Comparison of ENCODE assay signal across 26 mouse cellular contexts in genomic region chrX:169909898-169910297, GRCm38 (mm10).
A peak's percentile ranks its signal among the peaks of the same experiment; 100 is the strongest.
DNase-seq lines count a peak whose midpoint lies in the region; ATAC-seq lines count a peak whose summit lies in the region.
"Had no signal": no experiment of that assay in that cellular context is flagged by ENCODE, and none has a peak within 500 bp of the region (broad histone marks: within the 10 kb centered on the region; RNA-seq: fewer than 3 reads in every experiment).

No protein-coding gene starts in this region.

- H3K4me3 ChIP-seq in midbrain, embryonic 11.5 days (ENCODE audit: low read depth, low read length), result no peak overlapping the region
- H3K4me3 ChIP-seq in midbrain, embryonic 15.5 days, result no peak overlapping the region
- no peak overlapping the region for H3K4me3 ChIP-seq in intestine, embryonic 16.5 days (ENCODE audit: low read length)
- no peak overlapping the region for H3K4me3 ChIP-seq in macrophage (ENCODE audit: inconsistent target)
- no peak overlapping the region for H3K4me3 ChIP-seq in heart, embryonic 10.5 days
- H3K4me3 ChIP-seq: embryonic facial prominence, embryonic 10.5 days; embryonic facial prominence, embryonic 13.5 days; erythroblast, embryonic 14.5 days; forebrain, embryonic 12.5 days; forebrain, embryonic 15.5 days; heart, embryonic 12.5 days; heart, embryonic 15.5 days; hindbrain, embryonic 15.5 days had no signal

- peaks cover 5% of the 10 kb centered on the region; the same call in 1 of the 2 replicates for H3K27me3 ChIP-seq in midbrain, embryonic 11.5 days (ENCODE audit: control insufficient read depth, insufficient read depth, low read length)
- H3K27me3 ChIP-seq in midbrain, embryonic 15.5 days (replicated peaks), result 0 out of 2 replicates have a peak, but pooled peaks cover 2% of the 10 kb centered on the region
- no peaks in the 10 kb centered on the region; the same call in 1 of the 2 replicates for H3K27me3 ChIP-seq in intestine, embryonic 16.5 days (replicated peaks; ENCODE audit: control insufficient read depth, insufficient read depth, low read length)
- peaks cover 5% of the 10 kb centered on the region; the same call in 1 of the 2 replicates for H3K27me3 ChIP-seq in heart, embryonic 10.5 days (ENCODE audit: insufficient read depth, poor library complexity, severe bottlenecking)
- H3K27me3 ChIP-seq: heart, embryonic 12.5 days; heart, embryonic 15.5 days had no signal

- no peak for ATAC-seq in midbrain, embryonic 11.5 days (ENCODE audit: low FRiP score)
- ATAC-seq in midbrain, embryonic 15.5 days (replicated peaks), result no peak
- peak; percentile 88 for ATAC-seq in intestine, embryonic 16.5 days
- ATAC-seq: CD4-positive, CD25-positive, alpha-beta regulatory T cell, adult 4 months; forebrain, embryonic 15.5 days had no signal

- H3K4me1 ChIP-seq in midbrain, embryonic 11.5 days (ENCODE audit: control insufficient read depth, insufficient read depth, low read length), result peaks cover 11% of the 10 kb centered on the region; the same call in 1 of the 2 replicates
- H3K4me1 ChIP-seq in midbrain, embryonic 15.5 days, result peaks cover 4% of the 10 kb centered on the region; the same call in 1 of the 2 replicates
- H3K4me1 ChIP-seq in intestine, embryonic 16.5 days (ENCODE audit: control insufficient read depth, insufficient read depth, low read length), result peaks cover 9% of the 10 kb centered on the region
- 0 out of 2 replicates have a peak, but pooled peaks cover 6% of the 10 kb centered on the region for H3K4me1 ChIP-seq in heart, embryonic 10.5 days
- H3K4me1 ChIP-seq: hindbrain, embryonic 15.5 days had no signal

- WGBS in midbrain, embryonic 11.5 days, result 92% methylated on average over 2 of the region's 2 CpGs
- WGBS in midbrain, embryonic 15.5 days, result 85% methylated on average over 2 of the region's 2 CpGs
- 56% methylated on average over 2 of the region's 2 CpGs for WGBS in intestine, embryonic 16.5 days
- WGBS in macrophage (ENCODE audit: missing documents), result 41% methylated on average over 2 of the region's 2 CpGs
- WGBS in heart, embryonic 10.5 days, result 65% methylated on average over 2 of the region's 2 CpGs

- no peak overlapping the region for H3K27ac ChIP-seq in midbrain, embryonic 11.5 days (ENCODE audit: low read depth, low read length)
- H3K27ac ChIP-seq in midbrain, embryonic 15.5 days, result no peak overlapping the region
- 0 out of 2 replicates have a peak overlapping the region, but pooled peaks have one; percentile 2 for H3K27ac ChIP-seq in intestine, embryonic 16.5 days (ENCODE audit: low read length)
- peak overlapping the region; percentile 32 for H3K27ac ChIP-seq in macrophage
- H3K27ac ChIP-seq in heart, embryonic 10.5 days, result no peak overlapping the region
- H3K27ac ChIP-seq: embryonic facial prominence, embryonic 10.5 days; embryonic facial prominence, embryonic 13.5 days; forebrain, embryonic 12.5 days; forebrain, embryonic 15.5 days; heart, embryonic 15.5 days; hindbrain, embryonic 15.5 days had no signal

- peak; percentile 72 for DNase-seq in midbrain, embryonic 11.5 days (ENCODE audit: low spot score, missing footprints)
- DNase-seq in frontal cortex, postnatal 10 days (ENCODE audit: low spot score in 2 of 2), result no peak
- no peak for DNase-seq in heart, embryonic 10.5 days (ENCODE audit: low spot score)
- DNase-seq: adrenal gland, adult 2 months; adrenal gland, postnatal 14 days; cerebellum, adult 11-12 months; cerebellum, adult 8-10 months; cerebellum, postnatal 10 days; cerebellum, postnatal 36 days; embryo, embryonic 11 days; gastrocnemius, postnatal 10 days; gastrocnemius, postnatal 36 days; heart, postnatal 14 days; heart, postnatal 4 days had no signal

- no peaks in the 10 kb centered on the region for H3K9me3 ChIP-seq in midbrain, embryonic 11.5 days (ENCODE audit: control insufficient read depth, low read length)
- no peaks in the 10 kb centered on the region for H3K9me3 ChIP-seq in midbrain, embryonic 15.5 days
- H3K9me3 ChIP-seq in intestine, embryonic 16.5 days (ENCODE audit: control insufficient read depth, low read length), result no peaks in the 10 kb centered on the region
- no peaks in the 10 kb centered on the region for H3K9me3 ChIP-seq in heart, embryonic 10.5 days
- H3K9me3 ChIP-seq: embryonic facial prominence, embryonic 10.5 days; embryonic facial prominence, embryonic 13.5 days; forebrain, embryonic 12.5 days; forebrain, embryonic 15.5 days; heart, embryonic 12.5 days; heart, embryonic 15.5 days; hindbrain, embryonic 15.5 days had no signal

- H3K79me2 ChIP-seq in macrophage (ENCODE audit: inconsistent target), result no peaks in the 10 kb centered on the region

- H3K36me3 ChIP-seq in midbrain, embryonic 11.5 days (ENCODE audit: control insufficient read depth, insufficient read depth, low read length), result no peaks in the 10 kb centered on the region
- no peaks in the 10 kb centered on the region for H3K36me3 ChIP-seq in midbrain, embryonic 15.5 days (replicated peaks)
- no peaks in the 10 kb centered on the region for H3K36me3 ChIP-seq in intestine, embryonic 16.5 days (ENCODE audit: control insufficient read depth, insufficient read depth, low read length)
- H3K36me3 ChIP-seq in macrophage (ENCODE audit: inconsistent target), result no peaks in the 10 kb centered on the region
- no peaks in the 10 kb centered on the region for H3K36me3 ChIP-seq in heart, embryonic 10.5 days
- H3K36me3 ChIP-seq: embryonic facial prominence, embryonic 10.5 days; embryonic facial prominence, embryonic 13.5 days; forebrain, embryonic 12.5 days; forebrain, embryonic 15.5 days; heart, embryonic 12.5 days; heart, embryonic 15.5 days; hindbrain, embryonic 15.5 days had no signal

- no peak overlapping the region for H3K9ac ChIP-seq in midbrain, embryonic 11.5 days (ENCODE audit: low read length)
- no peak overlapping the region for H3K9ac ChIP-seq in midbrain, embryonic 15.5 days
- no peak overlapping the region for H3K9ac ChIP-seq in intestine, embryonic 16.5 days (ENCODE audit: low read depth, low read length)
- H3K9ac ChIP-seq: embryonic facial prominence, embryonic 13.5 days; forebrain, embryonic 12.5 days; forebrain, embryonic 15.5 days; heart, embryonic 12.5 days; heart, embryonic 15.5 days; hindbrain, embryonic 15.5 days had no signal

- no peak overlapping the region for H3K4me2 ChIP-seq in midbrain, embryonic 11.5 days
- no peak overlapping the region for H3K4me2 ChIP-seq in midbrain, embryonic 15.5 days
- no peak overlapping the region for H3K4me2 ChIP-seq in intestine, embryonic 16.5 days (ENCODE audit: low read depth, low read length)
- H3K4me2 ChIP-seq: embryonic facial prominence, embryonic 13.5 days; forebrain, embryonic 12.5 days; forebrain, embryonic 15.5 days; heart, embryonic 12.5 days; heart, embryonic 15.5 days; hindbrain, embryonic 15.5 days had no signal

Comparison
In these comparisons a context has a peak if more than half of its experiments do, and no peak if none do; other contexts are left out.
1. H3K27ac ChIP-seq: peak in intestine, embryonic 16.5 days (single experiment) and macrophage (single experiment); none in midbrain, embryonic 11.5 days (single experiment), midbrain, embryonic 15.5 days (single experiment) and heart, embryonic 10.5 days (single experiment).